ENCODE assay signal across 11 mouse cellular contexts in the genomic region with DNA sequence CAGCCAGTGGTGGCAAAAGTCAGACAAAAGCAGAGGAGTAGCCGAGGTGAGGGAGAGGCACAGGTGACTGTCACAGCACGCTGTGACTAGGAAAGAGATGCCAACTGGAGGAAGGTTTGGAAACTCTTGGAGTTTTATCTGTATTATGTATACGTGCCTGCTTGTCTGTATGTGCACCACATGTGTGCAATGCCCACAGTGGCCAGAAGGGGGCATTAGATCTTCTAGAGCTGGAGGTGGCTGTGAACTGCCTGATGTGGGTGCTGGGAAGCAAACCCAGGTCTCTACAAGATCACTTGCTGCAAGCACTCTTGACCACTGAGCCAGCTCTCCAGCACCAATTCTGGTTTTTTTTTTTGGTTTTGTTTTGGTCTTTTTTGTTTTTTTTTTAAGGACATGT. TPM values are rescaled to one million over a fixed set of nuclear protein-coding genes. Genes with fewer than 3 reads are reported as not detected.
A peak's percentile ranks its signal among the peaks of the same experiment; 100 is the strongest.
DNase-seq lines count a peak whose midpoint lies in the region; ATAC-seq and TF ChIP-seq lines count a peak whose summit lies in the region.
"Had no signal": no experiment of that assay in that cellular context is flagged by ENCODE, and none has a peak within 500 bp of the region (broad histone marks: within the 10 kb centered on the region; RNA-seq: fewer than 3 reads in every experiment).

No protein-coding gene starts in this region.

- H3K9me3 ChIP-seq in kidney, embryonic 16.5 days (ENCODE audit: low read length) = no peaks in the 10 kb centered on the region
- H3K9me3 ChIP-seq: forebrain, embryonic 15.5 days had no signal

- peak overlapping the region; percentile 94 for H3K27ac ChIP-seq in kidney, embryonic 16.5 days (ENCODE audit: low read length)
- no peak overlapping the region for H3K27ac ChIP-seq in testis, adult 2 months (ENCODE audit: control insufficient read depth, insufficient read depth, low read depth, low read length)
- H3K27ac ChIP-seq: forebrain, embryonic 15.5 days had no signal

- peak; percentile 63; the same call in 1 of the 2 replicates for TF ChIP-seq CTCF in testis, adult 2 months (IDR thresholded peaks at IDR 0.05; ENCODE audit: control insufficient read depth, insufficient read depth, insufficient replicate concordance, low read depth, low read length)

- 98% methylated on average over 3 of the region's 3 CpGs for WGBS in kidney, embryonic 16.5 days

- TF ChIP-seq POLR2A in testis, adult 2 months (IDR thresholded peaks at IDR 0.05; ENCODE audit: control insufficient read depth, low read depth, low read length) = no peak

- H3K9ac ChIP-seq in kidney, embryonic 16.5 days (replicated peaks; ENCODE audit: low read length) = no peak overlapping the region
- H3K9ac ChIP-seq: forebrain, embryonic 15.5 days had no signal

- peak; percentile 16 for DNase-seq in CD4-positive, CD25-positive, alpha-beta regulatory T cell, adult 2 months (ENCODE audit: low read depth, low spot score)
- DNase-seq in kidney, adult 18-20 months = no peak
- DNase-seq in testis, postnatal 10 days (ENCODE audit: low spot score) = no peak
- DNase-seq in testis, postnatal 14 days (ENCODE audit: low spot score) = peak; percentile 52
- no peak for DNase-seq in spleen, postnatal 36 days (ENCODE audit: low spot score in 2 of 2)
- DNase-seq: embryo, embryonic 11 days; midbrain, embryonic 14.5 days had no signal

- ATAC-seq in CD4-positive, CD25-positive, alpha-beta regulatory T cell, adult 4 months = no peak
- no peak for ATAC-seq in kidney, embryonic 16.5 days (ENCODE audit: low FRiP score, low TSS enrichment)
- ATAC-seq: forebrain, embryonic 15.5 days had no signal

- no peak overlapping the region for H3K4me3 ChIP-seq in kidney, embryonic 16.5 days (ENCODE audit: low read length)
- no peak overlapping the region for H3K4me3 ChIP-seq in testis, adult 2 months (ENCODE audit: control insufficient read depth, low read depth, low read length)
- H3K4me3 ChIP-seq: forebrain, embryonic 15.5 days had no signal

- peaks cover 34% of the 10 kb centered on the region for H3K36me3 ChIP-seq in kidney, embryonic 16.5 days (ENCODE audit: insufficient read depth, low read length)
- H3K36me3 ChIP-seq in testis, adult 2 months (ENCODE audit: control insufficient read depth, insufficient read depth, low read length) = no peaks in the 10 kb centered on the region

- H3K4me1 ChIP-seq in kidney, embryonic 16.5 days (ENCODE audit: insufficient read depth, low read length) = peaks cover 81% of the 10 kb centered on the region
- H3K4me1 ChIP-seq in testis, adult 2 months (ENCODE audit: control insufficient read depth, insufficient read depth, low read length) = peaks cover 5% of the 10 kb centered on the region

- H3K4me2 ChIP-seq in kidney, embryonic 16.5 days (replicated peaks; ENCODE audit: low read depth, low read length) = no peak overlapping the region
- H3K4me2 ChIP-seq: forebrain, embryonic 15.5 days had no signal

- H3K27me3 ChIP-seq in kidney, embryonic 16.5 days (ENCODE audit: insufficient read depth, low read length) = no peaks in the 10 kb centered on the region
- no peaks in the 10 kb centered on the region for H3K27me3 ChIP-seq in testis, adult 2 months (ENCODE audit: control insufficient read depth, insufficient read depth, low read length)
- H3K27me3 ChIP-seq: forebrain, embryonic 15.5 days had no signal

RNA-seq across cellular contexts. Expression of a gene that starts 20.5 kb away (rescaled TPM):
- polyA plus RNA-seq in CD4-positive, CD25-positive, alpha-beta regulatory T cell, adult 4 months (2017; shearing (Covaris generic)) = under 1 TPM; 0.39 to 0.65 TPM
- polyA plus RNA-seq in kidney, embryonic 16.5 days (2015; fragmentation: Nextera tagmentation; extraction: Ambion mirVana) = 72.6 and 73.7 TPM in 2 replicates
- polyA plus RNA-seq in testis, adult 2 months (2012; rRNA removed) = 14.3 and 15.2 TPM in 2 replicates

Comparison
In these comparisons a context has a peak if more than half of its experiments do, and no peak if none do; other contexts are left out.
1. DNase-seq: peak in CD4-positive, CD25-positive, alpha-beta regulatory T cell, adult 2 months (single experiment) and testis, postnatal 14 days (single experiment); none in kidney, adult 18-20 months (single experiment), testis, postnatal 10 days (single experiment) and spleen, postnatal 36 days (0 of 2).